Mouse (Mus musculus): ENCODE data around the gene Rnf213. TPM values are rescaled to one million over a fixed set of nuclear protein-coding genes. Genes with fewer than 3 reads are reported as not detected.
A peak's percentile ranks its signal among the peaks of the same experiment; 100 is the strongest.

The Rnf213 gene
- polyA plus RNA-seq, 1 experiment from 2014 or later, result 1.4 TPM

DNA sequence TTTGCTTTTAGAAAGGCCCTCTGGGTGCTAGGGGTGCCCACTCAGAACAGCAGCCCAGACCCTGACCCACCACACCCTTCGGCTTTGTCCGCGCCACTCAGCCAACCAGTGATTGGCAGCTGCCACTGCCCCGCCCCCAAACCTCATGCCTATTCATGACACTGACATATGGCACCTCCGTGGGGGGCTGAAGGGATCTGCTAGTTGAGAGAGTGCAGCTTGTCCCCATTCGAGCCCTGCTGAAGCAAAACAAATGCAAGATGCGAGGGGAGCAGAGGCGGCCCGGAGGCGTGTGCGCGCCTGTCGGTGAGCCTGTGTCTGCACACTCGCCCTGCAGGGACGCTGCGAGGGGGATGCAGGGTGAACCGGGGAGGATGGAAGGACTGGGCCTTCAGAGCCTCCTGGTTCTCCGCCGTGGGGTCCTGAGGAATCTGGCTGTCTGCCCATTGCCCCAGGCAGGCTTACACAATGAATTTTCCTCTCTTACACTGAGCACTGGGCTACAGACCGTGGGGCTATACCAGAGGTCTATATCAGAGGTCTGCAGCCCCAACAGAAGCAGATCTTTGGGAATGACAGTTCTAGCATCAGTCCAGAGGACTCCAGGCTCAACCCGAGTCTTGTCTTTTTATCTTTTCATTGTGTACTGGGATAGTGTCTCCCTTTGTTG lies 122.2 kb downstream of the Rnf213 start:
- Histone ChIP-seq H3K27ac (peak overlapping the region; percentile 70), H3K4me1 (peaks cover 42% of the 10 kb centered on the region), H3K9ac (no peak overlapping the region; the same call in 1 of the 2 replicates), H3K4me3 (peak overlapping the region; percentile 13; the same call in 1 of the 2 replicates), H3K27me3 (replicated peaks) (no peaks in the 10 kb centered on the region), H3K36me3 (replicated peaks) (no peaks in the 10 kb centered on the region), H3K9me3 (no peaks in the 10 kb centered on the region), H3K4me2 (peak overlapping the region; percentile 34)
- peak; percentile 79 for ATAC-seq (replicated peaks)
- WGBS, result 3% methylated on average over 21 of the region's 21 CpGs

DNA sequence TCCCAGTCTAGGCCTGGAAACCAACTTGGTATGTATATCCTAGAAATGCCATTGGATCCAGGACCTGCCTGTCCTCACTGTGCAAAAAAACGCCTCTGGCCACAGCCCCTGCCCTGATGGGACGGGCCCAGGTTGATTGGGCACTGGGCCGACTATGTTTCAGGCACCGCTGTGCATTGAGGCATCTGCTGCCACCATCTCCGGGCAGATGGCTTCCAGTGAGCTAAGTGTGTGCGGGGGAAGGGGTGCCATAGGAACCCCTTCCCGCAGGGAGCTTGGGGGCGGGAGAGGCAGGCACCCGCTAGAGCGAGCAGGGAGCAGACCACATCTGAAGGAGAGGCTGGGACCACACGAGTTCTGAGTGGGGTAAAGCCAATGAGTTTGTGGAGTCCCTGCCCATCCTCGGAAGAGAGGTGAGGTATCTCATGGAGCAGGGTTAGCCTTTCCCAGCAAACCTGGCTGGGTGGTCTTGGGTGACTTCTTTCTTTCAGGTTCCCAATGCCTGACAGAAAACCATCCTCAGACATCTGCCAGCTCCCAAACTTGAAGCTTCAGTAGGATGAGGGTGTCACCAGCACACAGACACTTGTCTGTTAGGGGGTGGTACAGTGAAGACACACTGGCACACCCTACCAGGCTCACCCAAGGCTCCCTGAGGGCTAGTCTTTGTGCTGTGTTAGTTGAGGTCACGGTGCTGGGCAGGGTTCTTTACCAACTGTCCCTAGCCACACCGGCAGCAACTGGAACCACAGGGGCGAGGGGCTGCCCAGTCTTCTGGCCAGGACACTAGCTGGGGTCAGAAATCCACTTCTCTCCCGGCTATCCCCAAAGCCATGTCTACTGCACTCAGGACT lies 123.2 kb downstream of the Rnf213 start:
- Histone ChIP-seq H3K27me3 (replicated peaks) (no peaks in the 10 kb centered on the region), H3K36me3 (replicated peaks) (no peaks in the 10 kb centered on the region), H3K4me1 (peaks cover 42% of the 10 kb centered on the region), H3K4me2 (no peak overlapping the region), H3K4me3 (no peak overlapping the region), H3K9me3 (no peaks in the 10 kb centered on the region), H3K9ac (no peak overlapping the region), H3K27ac (peak overlapping the region; percentile 70)
- 61% methylated on average over 16 of the region's 16 CpGs for WGBS
- no peak for ATAC-seq (replicated peaks)

DNA sequence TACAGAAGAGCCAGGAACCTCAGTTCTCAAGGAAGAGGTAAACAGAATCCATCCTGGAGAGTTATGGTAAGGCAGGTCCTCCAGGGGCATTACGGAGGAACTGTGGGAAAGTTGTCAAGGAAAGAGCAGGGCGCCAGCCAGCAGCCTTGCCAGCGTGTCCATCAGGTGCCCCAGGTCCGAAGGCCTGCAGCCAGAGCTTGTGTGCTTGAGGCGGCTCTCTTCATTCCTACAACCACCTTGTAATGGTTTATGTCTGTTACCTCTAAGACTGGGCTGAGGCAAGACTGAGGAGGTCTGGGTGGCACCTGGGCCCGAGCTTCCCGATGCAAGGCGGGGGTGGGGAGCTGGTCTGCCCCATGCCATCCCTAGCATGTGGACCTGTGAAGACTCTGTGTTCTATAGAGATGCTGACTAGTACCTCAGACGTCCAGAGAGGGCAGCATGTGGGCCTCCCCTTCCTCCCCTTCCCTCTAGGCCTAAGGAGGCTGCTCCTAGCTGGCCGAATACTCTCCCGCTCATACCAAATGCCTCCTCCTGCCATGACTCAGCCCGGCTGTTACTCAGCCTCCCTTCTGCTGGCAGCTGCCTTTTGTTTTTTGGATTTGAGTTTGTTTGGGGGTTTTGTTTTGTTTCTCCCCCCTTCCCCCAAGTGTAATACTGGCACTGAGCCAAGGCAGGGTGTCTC lies 123.9 kb downstream of the Rnf213 start:
- ATAC-seq (replicated peaks), result no peak
- no peak overlapping the region for H3K27ac ChIP-seq
- no peaks in the 10 kb centered on the region for H3K27me3 ChIP-seq (replicated peaks)
- H3K9ac ChIP-seq, result no peak overlapping the region
- no peak overlapping the region for H3K4me3 ChIP-seq
- WGBS, result 61% methylated on average over 12 of the region's 12 CpGs
- H3K4me1 ChIP-seq, result peaks cover 42% of the 10 kb centered on the region
- H3K9me3 ChIP-seq, result no peaks in the 10 kb centered on the region
- no peak overlapping the region for H3K4me2 ChIP-seq
- no peaks in the 10 kb centered on the region for H3K36me3 ChIP-seq (replicated peaks)

DNA sequence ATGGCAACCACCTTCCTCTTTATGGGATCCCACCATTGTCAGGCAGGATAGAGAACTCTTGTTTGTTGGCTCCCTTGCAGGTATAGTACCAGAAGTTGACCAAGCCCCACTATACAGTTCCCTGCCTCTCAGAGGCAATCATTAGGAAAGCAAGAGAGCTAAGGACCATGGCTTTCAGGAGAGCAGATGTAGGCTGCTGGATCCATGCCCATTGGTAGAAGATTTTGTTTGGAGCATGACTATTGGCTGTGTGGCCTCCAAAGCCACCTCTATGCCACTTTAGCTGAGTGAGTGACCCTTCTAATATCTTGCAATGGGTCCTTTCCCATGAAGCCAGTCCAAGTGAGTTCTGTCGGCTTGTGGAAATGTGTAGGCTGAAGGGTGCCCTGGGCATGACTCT lies 126.5 kb downstream of the Rnf213 start:
- 90% methylated on average over 1 of the region's 1 CpGs for WGBS
- H3K27me3 ChIP-seq (replicated peaks), result no peaks in the 10 kb centered on the region

DNA sequence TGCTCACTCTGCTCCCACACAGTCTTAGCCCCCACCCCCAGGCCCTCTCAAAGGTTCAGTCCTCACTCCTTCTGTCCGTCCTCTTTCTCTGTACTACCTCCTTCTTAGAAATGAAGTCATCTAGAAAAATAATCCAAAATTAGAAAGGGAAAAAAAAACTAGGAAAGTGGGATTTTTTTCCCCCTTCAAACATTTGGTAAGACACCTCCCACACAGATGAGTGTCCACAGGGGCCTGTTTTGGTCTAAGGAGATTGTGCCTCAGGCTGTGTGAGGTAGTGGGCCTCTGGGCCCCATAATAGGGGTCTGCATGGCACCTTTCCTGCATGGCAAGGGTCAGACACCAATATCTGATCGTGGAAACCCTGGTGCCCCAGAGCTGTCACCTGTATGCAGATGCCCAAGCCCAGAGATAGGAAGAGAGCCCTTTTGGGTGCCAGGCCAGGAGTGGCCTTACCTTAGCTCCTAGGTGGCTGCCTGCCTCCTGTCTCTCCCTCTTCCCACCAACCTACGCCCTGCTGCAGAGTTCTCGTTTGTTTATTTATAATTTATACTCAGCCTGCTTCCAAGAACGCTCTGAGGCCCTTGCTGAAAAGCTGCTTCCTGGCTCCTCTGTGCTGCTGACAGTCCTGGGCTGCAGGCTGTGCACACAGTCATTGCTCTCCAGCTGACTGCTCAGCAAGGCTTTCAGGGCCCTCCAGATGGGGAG lies 127.3 kb downstream of the Rnf213 start:
- Histone ChIP-seq H3K4me3 (no peak overlapping the region), H3K27ac (no peak overlapping the region), H3K9ac (no peak overlapping the region), H3K9me3 (no peaks in the 10 kb centered on the region), H3K4me2 (no peak overlapping the region), H3K36me3 (replicated peaks) (no peaks in the 10 kb centered on the region), H3K4me1 (peaks cover 25% of the 10 kb centered on the region), H3K27me3 (replicated peaks) (no peaks in the 10 kb centered on the region)
- 82% methylated on average over 5 of the region's 5 CpGs for WGBS
- ATAC-seq (replicated peaks), result no peak

More for the DNA sequence above, 126.5 kb downstream of the Rnf213 start:
- no peak for ATAC-seq (replicated peaks)
- peaks cover 29% of the 10 kb centered on the region for H3K4me1 ChIP-seq
- no peak overlapping the region for H3K4me3 ChIP-seq
- H3K4me2 ChIP-seq, result no peak overlapping the region
- H3K9ac ChIP-seq, result no peak overlapping the region
- H3K36me3 ChIP-seq (replicated peaks), result no peaks in the 10 kb centered on the region
- H3K27ac ChIP-seq, result no peak overlapping the region
- H3K9me3 ChIP-seq, result no peaks in the 10 kb centered on the region

DNA sequence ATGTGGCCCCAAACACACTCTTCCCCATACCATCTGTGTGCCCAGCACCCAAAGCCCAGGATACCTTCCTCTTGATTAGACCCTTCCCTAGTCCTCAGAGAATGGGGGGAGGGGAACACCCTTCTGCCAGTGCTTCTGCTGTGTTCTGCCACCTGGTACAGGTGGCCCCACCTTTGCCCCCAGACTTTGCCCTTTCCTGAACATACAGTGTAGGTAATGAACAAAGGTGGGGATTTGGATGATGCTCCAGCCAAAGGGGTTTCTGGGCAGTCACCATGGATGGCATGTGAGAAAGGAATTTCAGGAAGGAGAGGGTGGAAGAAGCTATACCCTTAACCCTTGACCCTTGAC lies 127.8 kb downstream of the Rnf213 start:
- Histone ChIP-seq H3K9ac (no peak overlapping the region), H3K36me3 (replicated peaks) (no peaks in the 10 kb centered on the region), H3K9me3 (no peaks in the 10 kb centered on the region), H3K27ac (no peak overlapping the region), H3K4me2 (no peak overlapping the region), H3K4me3 (no peak overlapping the region), H3K27me3 (replicated peaks) (no peaks in the 10 kb centered on the region), H3K4me1 (peaks cover 20% of the 10 kb centered on the region)
- no peak for ATAC-seq (replicated peaks)

DNA sequence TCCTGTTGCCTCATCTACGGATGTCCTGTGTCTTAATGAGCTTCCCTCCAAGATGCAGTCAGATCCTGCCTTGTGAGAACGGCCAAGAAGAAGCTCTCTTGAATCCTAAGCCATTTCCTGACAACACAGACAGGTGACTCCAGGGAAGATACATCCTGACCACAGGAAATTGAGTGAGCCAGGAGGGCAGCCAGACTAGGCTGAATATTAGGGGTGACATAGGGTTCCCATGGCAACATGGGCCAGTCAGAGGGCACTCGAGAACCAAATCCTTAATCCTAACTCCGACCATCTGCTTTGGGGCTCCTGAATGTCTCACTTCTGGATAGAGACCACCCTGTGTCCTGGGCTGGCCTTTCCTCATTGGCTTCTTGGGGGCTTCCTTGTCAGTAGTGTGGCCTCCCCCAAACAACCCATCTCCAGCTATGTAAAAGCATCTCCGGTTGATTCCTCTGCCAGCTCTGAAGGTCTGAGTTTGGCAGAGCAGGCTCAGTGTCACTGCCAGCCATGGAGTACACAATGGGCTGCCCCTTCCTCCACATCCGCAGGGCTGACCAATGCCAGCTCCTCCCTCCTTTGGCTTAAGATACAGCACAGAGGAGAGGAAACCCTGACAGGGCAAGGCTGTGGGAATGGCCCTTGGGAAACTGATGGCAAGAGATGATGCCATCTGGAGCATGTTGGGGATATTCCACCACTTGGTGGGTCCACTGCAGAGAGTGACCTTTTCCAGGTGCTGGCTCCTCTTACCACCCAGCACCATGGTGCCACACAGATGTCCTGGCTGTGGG lies 129.2 kb downstream of the Rnf213 start:
- Histone ChIP-seq H3K9ac (no peak overlapping the region), H3K27me3 (replicated peaks) (no peaks in the 10 kb centered on the region), H3K4me3 (no peak overlapping the region), H3K4me1 (peaks cover 8% of the 10 kb centered on the region; the same call in 1 of the 2 replicates), H3K27ac (no peak overlapping the region), H3K9me3 (no peaks in the 10 kb centered on the region), H3K4me2 (no peak overlapping the region), H3K36me3 (replicated peaks) (no peaks in the 10 kb centered on the region)
- WGBS, result 73% methylated on average over 6 of the region's 6 CpGs
- ATAC-seq (replicated peaks), result no peak

DNA sequence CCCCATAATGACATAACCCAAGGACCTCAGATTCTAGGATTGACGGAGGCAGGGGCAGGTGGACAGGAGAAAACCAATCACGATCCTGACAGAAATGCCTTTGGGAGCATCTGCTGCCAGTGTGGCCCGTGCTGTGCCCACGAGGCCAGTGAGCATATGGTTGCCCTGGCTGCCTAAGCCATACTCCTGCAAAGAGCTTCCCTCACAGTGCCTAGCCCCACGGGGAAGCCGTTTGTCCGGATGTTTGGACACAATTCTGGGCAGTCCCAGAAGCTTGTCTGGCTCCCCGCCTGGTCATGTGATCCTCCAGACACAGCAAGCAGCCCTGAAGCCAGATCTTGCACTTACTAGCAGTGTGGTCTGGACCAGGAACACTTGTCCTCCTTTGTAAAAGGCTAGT lies 129.9 kb downstream of the Rnf213 start:
- ATAC-seq (replicated peaks), result no peak
- no peaks in the 10 kb centered on the region for H3K36me3 ChIP-seq (replicated peaks)

DNA sequence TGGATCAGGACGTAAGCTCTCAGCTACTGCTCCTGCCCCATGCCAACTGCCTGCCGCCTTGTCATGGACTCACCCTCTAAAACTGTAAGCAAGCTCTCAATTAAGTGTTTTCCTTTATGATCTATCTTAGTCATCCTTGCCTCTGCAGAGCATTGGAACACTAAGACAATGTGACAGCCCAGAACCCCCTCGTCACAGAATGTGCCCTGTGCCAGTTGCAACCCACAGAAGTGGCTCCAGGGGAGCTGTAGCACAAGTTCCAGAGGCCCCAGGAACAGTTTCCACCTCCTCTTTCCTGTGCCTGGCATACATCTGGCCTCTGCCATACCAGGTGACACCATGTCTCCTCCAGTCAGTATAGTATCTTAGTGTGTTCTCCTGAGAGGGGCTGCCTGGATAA lies 130.5 kb downstream of the Rnf213 start:
- Histone ChIP-seq H3K4me1 (peaks cover 7% of the 10 kb centered on the region; the same call in 1 of the 2 replicates), H3K9me3 (no peaks in the 10 kb centered on the region)

More for the DNA sequence above, 129.9 kb downstream of the Rnf213 start:
- Histone ChIP-seq H3K9ac (no peak overlapping the region), H3K4me1 (peaks cover 7% of the 10 kb centered on the region; the same call in 1 of the 2 replicates), H3K4me2 (no peak overlapping the region), H3K4me3 (no peak overlapping the region), H3K27me3 (replicated peaks) (no peaks in the 10 kb centered on the region), H3K27ac (no peak overlapping the region), H3K9me3 (no peaks in the 10 kb centered on the region)
- 77% methylated on average over 8 of the region's 8 CpGs for WGBS

DNA sequence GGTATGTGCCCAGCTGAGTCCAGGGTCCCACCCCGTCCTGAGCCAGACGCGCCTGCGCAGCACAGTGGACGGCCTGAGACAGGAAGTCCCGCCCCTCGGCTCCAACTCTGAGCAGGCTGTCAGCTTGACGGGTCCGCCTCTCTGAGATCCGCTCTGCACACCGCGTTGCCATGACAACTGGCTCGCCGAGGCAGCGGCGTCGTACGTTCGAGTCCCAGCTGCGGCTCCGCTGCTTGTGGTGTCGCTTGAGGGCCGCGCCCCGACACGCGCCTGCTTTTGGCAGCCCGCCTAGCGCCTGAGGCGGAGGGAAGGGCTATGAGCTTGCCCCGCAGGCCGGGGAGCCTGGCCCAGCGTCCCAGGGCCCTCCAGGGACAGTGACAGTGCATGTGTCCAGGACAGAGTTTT lies 131.6 kb downstream of the Rnf213 start:
- ATAC-seq (replicated peaks), result peak; percentile 94
- Histone ChIP-seq H3K27me3 (replicated peaks) (no peaks in the 10 kb centered on the region), H3K9ac (no peak overlapping the region), H3K4me3 (peak overlapping the region; percentile 33), H3K4me2 (peak overlapping the region; percentile 54), H3K4me1 (peaks cover 7% of the 10 kb centered on the region; the same call in 1 of the 2 replicates), H3K36me3 (replicated peaks) (no peaks in the 10 kb centered on the region), H3K27ac (peak overlapping the region; percentile 32), H3K9me3 (no peaks in the 10 kb centered on the region)
- WGBS, result under 1% methylated on average over 33 of the region's 33 CpGs

More for the DNA sequence above, 130.5 kb downstream of the Rnf213 start:
- H3K27me3 ChIP-seq (replicated peaks), result no peaks in the 10 kb centered on the region
- no peak overlapping the region for H3K27ac ChIP-seq
- no peak overlapping the region for H3K4me2 ChIP-seq
- no peak overlapping the region for H3K4me3 ChIP-seq
- ATAC-seq (replicated peaks), result no peak
- 88% methylated on average over 3 of the region's 3 CpGs for WGBS
- H3K36me3 ChIP-seq (replicated peaks), result no peaks in the 10 kb centered on the region
- H3K9ac ChIP-seq, result no peak overlapping the region

All from midbrain, embryonic 15.5 days (tissue).